Mouse (Mus musculus) liver, postnatal 0 days (tissue): ENCODE data around the gene Eci3. TPM values are rescaled to one million over a fixed set of nuclear protein-coding genes. Genes with fewer than 3 reads are reported as not detected.

Experiments used
- ATAC-seq: fragments of 200-750 bp; cut with Nextera tagmentation; 2 replicates; pipeline ENCODE4 v1.8.0; 2017; ENCODE audit warnings: mild to moderate bottlenecking, moderate library complexity
- DNase-seq: peaks from one replicate; pipeline ENCODE4 v3.0.0-alpha.2; 2016
- H3K27ac ChIP-seq: fragments of 300-500 bp; sonication (generic); 2 replicates; pipeline ENCODE4 v1.5.1; 2014; ENCODE audit warnings: antibody characterized with exemption, moderate library complexity, mild to moderate bottlenecking, low read depth
- H3K27me3 ChIP-seq: fragments of 300-500 bp; sonication (generic); 2 replicates; pipeline ENCODE4 v1.6.1; 2014; ENCODE audit warnings: low read length, control low read depth, mixed read lengths; ENCODE audit not compliant: insufficient read depth
- H3K36me3 ChIP-seq: fragments of 300-500 bp; sonication (generic); replicated peaks from 2 replicates; pipeline ENCODE4 v1.6.1; 2014; ENCODE audit warnings: mild to moderate bottlenecking, control low read depth, low read length, moderate library complexity, mixed read lengths; ENCODE audit not compliant: insufficient read depth
- H3K4me1 ChIP-seq: fragments of 300-500 bp; sonication (generic); 2 replicates; pipeline ENCODE4 v1.6.1; 2014; ENCODE audit warnings: antibody characterized with exemption, mild to moderate bottlenecking, control low read depth; ENCODE audit not compliant: insufficient read depth
- H3K4me2 ChIP-seq: fragments of 300-500 bp; sonication (generic); 2 replicates; pipeline ENCODE4 v1.6.1; 2014; ENCODE audit warnings: low read depth, mild to moderate bottlenecking, low read length, moderate library complexity, mixed read lengths
- H3K4me3 ChIP-seq: fragments of 300-500 bp; sonication (generic); 2 replicates; pipeline ENCODE4 v1.5.1; 2014; ENCODE audit warnings: low read depth, low read length
- H3K9ac ChIP-seq: fragments of 300-500 bp; sonication (generic); replicated peaks from 2 replicates; pipeline ENCODE4 v1.6.1; 2014; ENCODE audit warnings: mild to moderate bottlenecking, moderate library complexity
- H3K9me3 ChIP-seq: fragments of 300-500 bp; sonication (generic); 2 replicates; pipeline ENCODE4 v1.6.1; 2016; ENCODE audit warnings: mild to moderate bottlenecking, control low read depth, low read length, mixed read lengths
- CTCF ChIP-seq: sonication (generic); IDR thresholded peaks from 2 replicates; pipeline ENCODE4 v1.5.1; 2016; ENCODE audit warnings: antibody characterized with exemption, low read depth
- EP300 ChIP-seq: IDR thresholded peaks from 2 replicates; pipeline ENCODE4 v1.6.1; 2016; ENCODE audit warnings: antibody characterized with exemption, low read depth, mild to moderate bottlenecking
- WGBS: fragments of 180-500 bp; shearing (Covaris S2); extraction: QIAGEN DNeasy Blood & Tissue Kit; methylation state at CpG from one replicate; pipeline ENCODE4 v1.1.7; 2014; ENCODE audit not compliant: insufficient replicate concordance; 5-methylcytosine and 5-hydroxymethylcytosine counted together
- polyA plus RNA-seq: library from polyadenylated mRNA; unstranded; fragments of >200 nt; fragmentation: Nextera tagmentation; extraction: Ambion mirVana; gene quantifications from 2 replicates; pipeline ENCODE4 v1.2.1, GENCODE M21; 2015

Eci3 gene
- polyA plus RNA-seq, 1 experiment from 2014 or later = 0.08 TPM

- H3K4me3 ChIP-seq = no peak overlapping the region
- TF ChIP-seq CTCF (no peak), EP300 (no peak)
- H3K9me3 ChIP-seq = no peaks in the 10 kb centered on the region
- WGBS = 36% methylated on average over 9 of the region's 9 CpGs
- 0 out of 2 replicates have a peak, but pooled peaks cover 2% of the 10 kb centered on the region for H3K27me3 ChIP-seq
- no peaks in the 10 kb centered on the region for H3K36me3 ChIP-seq
- ATAC-seq = no peak
- DNase-seq = no peak
- no peak overlapping the region for H3K4me2 ChIP-seq
- H3K4me1 ChIP-seq = peaks cover 4% of the 10 kb centered on the region; the same call in 1 of the 2 replicates
- no peak overlapping the region for H3K9ac ChIP-seq
- H3K27ac ChIP-seq = no peak overlapping the region
These were observed 49.0 kb downstream of the Eci3 start for GRCm38 (mm10) chr13:34914614-34915013.

Other genes starting within 250 kb of the Eci3 start
- gene Fam50b, start 229.0 kb downstream of the Eci3 start, polyA plus RNA-seq = 0.08 and 0.12 TPM in 2 replicates
- 33.4 and 37.0 TPM in 2 replicates for gene Prpf4b, start 88.5 kb downstream of the Eci3 start, polyA plus RNA-seq
- gene Fam217a, start 39.5 kb downstream of the Eci3 start, polyA plus RNA-seq = 0.15 and 0.34 TPM in 2 replicates
- not detected in 2 replicates for gene 4933417A18Rik, start 39.4 kb downstream of the Eci3 start, polyA plus RNA-seq
- gene Eci2, start 63.3 kb upstream of the Eci3 start, polyA plus RNA-seq = 131 and 132 TPM in 2 replicates